Mouse (Mus musculus): ENCODE results near the gene Chmp6. TPM values are rescaled to one million over a fixed set of nuclear protein-coding genes. Genes with fewer than 3 reads are reported as not detected.

The Chmp6 gene
- polyA plus RNA-seq, 1 experiment from 2014 or later, result 70.1 TPM

- ATAC-seq (replicated peaks; ENCODE audit: low FRiP score), result no peak
- H3K27me3 ChIP-seq (replicated peaks; ENCODE audit: control insufficient read depth, insufficient read depth, low read length), result no peaks in the 10 kb centered on the region
- H3K27ac ChIP-seq (ENCODE audit: low read depth, low read length), result no peak overlapping the region; the same call in 1 of the 2 replicates
Measured at GRCm38 (mm10) chr11:119925176-119925575, 11.9 kb downstream of the Chmp6 start.

DNA sequence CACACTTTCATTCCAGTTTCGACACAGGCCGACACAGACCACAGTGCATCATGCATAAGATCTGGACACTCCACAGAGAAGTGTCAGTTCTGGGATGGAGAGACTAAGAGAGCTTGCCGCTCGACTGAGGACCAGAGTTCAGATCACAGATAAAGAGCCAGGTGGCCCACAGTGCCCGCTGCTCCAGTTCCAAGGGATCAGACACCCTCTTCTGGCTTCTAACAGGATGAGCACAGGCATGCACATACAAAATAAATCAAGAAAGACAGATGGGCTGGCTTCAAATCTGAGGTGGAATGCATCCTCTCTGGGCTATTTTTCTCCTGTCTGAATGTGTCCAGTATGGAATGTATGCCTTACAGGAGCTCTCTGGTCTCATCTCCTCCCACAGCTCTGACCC is 13.5 kb downstream of the Chmp6 start:
- Histone ChIP-seq H3K4me1 (replicated peaks; ENCODE audit: control insufficient read depth, insufficient read depth, low read length) (no peaks in the 10 kb centered on the region), H3K27me3 (replicated peaks; ENCODE audit: control insufficient read depth, insufficient read depth, low read length) (no peaks in the 10 kb centered on the region), H3K4me3 (ENCODE audit: low read depth, low read length) (no peak overlapping the region), H3K27ac (ENCODE audit: low read depth, low read length) (no peak overlapping the region), H3K36me3 (ENCODE audit: control insufficient read depth, insufficient read depth, low read length) (no peaks in the 10 kb centered on the region), H3K9ac (ENCODE audit: low read depth, low read length) (no peak overlapping the region), H3K4me2 (no peak overlapping the region), H3K9me3 (ENCODE audit: control insufficient read depth, low read length) (no peaks in the 10 kb centered on the region)
- WGBS, result 67% methylated on average over 5 of the region's 5 CpGs
- no peak for DNase-seq (ENCODE audit: low spot score)
- ATAC-seq (replicated peaks; ENCODE audit: low FRiP score), result no peak

More at GRCm38 (mm10) chr11:119925176-119925575, 11.9 kb downstream of the Chmp6 start:
- H3K4me3 ChIP-seq (ENCODE audit: low read depth, low read length), result no peak overlapping the region
- no peaks in the 10 kb centered on the region; the same call in 1 of the 2 replicates for H3K36me3 ChIP-seq (ENCODE audit: control insufficient read depth, insufficient read depth, low read length)
- WGBS, result 49% methylated on average over 5 of the region's 5 CpGs
- H3K9me3 ChIP-seq (ENCODE audit: control insufficient read depth, low read length), result no peaks in the 10 kb centered on the region
- no peak overlapping the region for H3K9ac ChIP-seq (ENCODE audit: low read depth, low read length)
- DNase-seq (ENCODE audit: low spot score), result no peak
- H3K4me2 ChIP-seq, result no peak overlapping the region
- no peaks in the 10 kb centered on the region for H3K4me1 ChIP-seq (replicated peaks; ENCODE audit: control insufficient read depth, insufficient read depth, low read length)

GRCm38 (mm10) chr11:119928023-119928681 is 14.9 kb downstream of the Chmp6 start:
- WGBS, result 30% methylated on average over 16 of the region's 16 CpGs
- peak; percentile 50 for DNase-seq (ENCODE audit: low spot score)
- peak overlapping the region; percentile 22 for H3K4me3 ChIP-seq (ENCODE audit: low read depth, low read length)
- no peaks in the 10 kb centered on the region for H3K4me1 ChIP-seq (replicated peaks; ENCODE audit: control insufficient read depth, insufficient read depth, low read length)
- H3K9ac ChIP-seq (ENCODE audit: low read depth, low read length), result peak overlapping the region; percentile 10; the same call in 1 of the 2 replicates
- no peak for ATAC-seq (replicated peaks; ENCODE audit: low FRiP score)
- no peaks in the 10 kb centered on the region for H3K36me3 ChIP-seq (ENCODE audit: control insufficient read depth, insufficient read depth, low read length)
- no peak overlapping the region for H3K27ac ChIP-seq (ENCODE audit: low read depth, low read length)
- H3K4me2 ChIP-seq, result peak overlapping the region; percentile 48
- H3K9me3 ChIP-seq (ENCODE audit: control insufficient read depth, low read length), result no peaks in the 10 kb centered on the region
- H3K27me3 ChIP-seq (replicated peaks; ENCODE audit: control insufficient read depth, insufficient read depth, low read length), result no peaks in the 10 kb centered on the region

DNA sequence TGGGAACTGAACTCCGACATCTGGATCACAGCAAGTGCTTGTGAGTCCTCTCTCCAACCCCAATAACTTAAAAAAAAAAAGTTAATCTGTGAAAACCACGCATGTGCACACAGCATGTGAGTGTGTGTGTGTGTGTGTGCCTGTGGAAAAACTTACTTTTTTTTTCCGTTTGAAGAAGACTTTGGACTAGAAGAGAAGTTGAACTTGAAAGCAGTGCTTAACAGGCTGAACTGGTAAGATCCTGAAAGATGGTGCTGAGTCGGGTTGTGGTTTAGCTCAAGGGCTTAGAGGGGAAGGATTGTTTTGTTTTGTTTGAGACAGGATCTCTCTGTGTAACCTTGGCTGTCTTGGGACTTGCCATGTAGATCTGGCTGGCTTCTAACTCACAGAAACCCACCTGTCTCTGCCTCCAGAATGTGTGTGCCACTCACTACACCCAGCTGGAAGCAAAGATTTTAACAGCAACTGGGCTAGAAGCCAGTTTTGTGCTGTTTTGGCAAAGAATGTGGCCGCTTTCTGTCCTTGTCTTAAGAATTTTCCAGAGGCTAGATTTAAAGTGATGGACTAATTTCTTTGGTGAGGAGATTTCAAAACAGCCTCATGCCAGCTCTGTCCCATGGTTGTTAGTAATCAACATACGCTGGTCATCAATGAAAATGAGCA is 16.5 kb downstream of the Chmp6 start:
- no peaks in the 10 kb centered on the region for H3K4me1 ChIP-seq (replicated peaks; ENCODE audit: control insufficient read depth, insufficient read depth, low read length)
- no peak overlapping the region for H3K4me2 ChIP-seq
- DNase-seq (ENCODE audit: low spot score) (no peak), ATAC-seq (replicated peaks; ENCODE audit: low FRiP score) (no peak)
- no peaks in the 10 kb centered on the region for H3K36me3 ChIP-seq (ENCODE audit: control insufficient read depth, insufficient read depth, low read length)
- H3K9ac ChIP-seq (ENCODE audit: low read depth, low read length), result no peak overlapping the region
- no peaks in the 10 kb centered on the region for H3K27me3 ChIP-seq (replicated peaks; ENCODE audit: control insufficient read depth, insufficient read depth, low read length)
- H3K9me3 ChIP-seq (ENCODE audit: control insufficient read depth, low read length), result no peaks in the 10 kb centered on the region
- 74% methylated on average over 6 of the region's 6 CpGs for WGBS
- H3K4me3 ChIP-seq (ENCODE audit: low read depth, low read length), result no peak overlapping the region
- H3K27ac ChIP-seq (ENCODE audit: low read depth, low read length), result no peak overlapping the region

DNA sequence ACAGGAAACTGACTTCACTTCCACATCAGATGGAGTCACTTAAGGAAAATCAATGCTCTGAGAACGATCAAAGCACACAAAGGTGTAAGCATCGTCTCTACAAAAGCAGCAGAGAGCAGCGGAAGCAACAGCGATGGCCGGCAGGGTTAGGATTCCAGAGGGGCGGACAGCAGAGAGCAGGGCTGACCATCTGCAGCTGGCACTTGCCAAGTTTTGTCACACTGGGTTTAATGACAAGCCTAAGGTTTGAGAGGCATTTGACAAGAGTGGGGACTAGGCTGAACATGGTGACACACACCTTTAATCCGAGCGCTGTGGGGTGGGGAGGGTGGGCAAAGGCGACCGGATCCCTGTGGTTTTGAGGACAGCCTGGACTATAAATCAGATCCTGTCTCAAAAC is 18.6 kb downstream of the Chmp6 start:
- 69% methylated on average over 10 of the region's 10 CpGs for WGBS
- Histone ChIP-seq H3K27ac (ENCODE audit: low read depth, low read length) (no peak overlapping the region), H3K36me3 (ENCODE audit: control insufficient read depth, insufficient read depth, low read length) (no peaks in the 10 kb centered on the region), H3K9me3 (ENCODE audit: control insufficient read depth, low read length) (no peaks in the 10 kb centered on the region), H3K27me3 (replicated peaks; ENCODE audit: control insufficient read depth, insufficient read depth, low read length) (no peaks in the 10 kb centered on the region; the same call in 1 of the 2 replicates), H3K4me2 (no peak overlapping the region), H3K9ac (ENCODE audit: low read depth, low read length) (no peak overlapping the region), H3K4me1 (replicated peaks; ENCODE audit: control insufficient read depth, insufficient read depth, low read length) (peaks cover 5% of the 10 kb centered on the region), H3K4me3 (ENCODE audit: low read depth, low read length) (no peak overlapping the region)
- no peak for DNase-seq (ENCODE audit: low spot score)
- no peak for ATAC-seq (replicated peaks; ENCODE audit: low FRiP score)

GRCm38 (mm10) chr11:119933142-119933541 is 19.9 kb downstream of the Chmp6 start:
- 58% methylated on average over 4 of the region's 4 CpGs for WGBS
- ATAC-seq (replicated peaks; ENCODE audit: low FRiP score), result no peak
- H3K36me3 ChIP-seq (ENCODE audit: control insufficient read depth, insufficient read depth, low read length), result no peaks in the 10 kb centered on the region

DNA sequence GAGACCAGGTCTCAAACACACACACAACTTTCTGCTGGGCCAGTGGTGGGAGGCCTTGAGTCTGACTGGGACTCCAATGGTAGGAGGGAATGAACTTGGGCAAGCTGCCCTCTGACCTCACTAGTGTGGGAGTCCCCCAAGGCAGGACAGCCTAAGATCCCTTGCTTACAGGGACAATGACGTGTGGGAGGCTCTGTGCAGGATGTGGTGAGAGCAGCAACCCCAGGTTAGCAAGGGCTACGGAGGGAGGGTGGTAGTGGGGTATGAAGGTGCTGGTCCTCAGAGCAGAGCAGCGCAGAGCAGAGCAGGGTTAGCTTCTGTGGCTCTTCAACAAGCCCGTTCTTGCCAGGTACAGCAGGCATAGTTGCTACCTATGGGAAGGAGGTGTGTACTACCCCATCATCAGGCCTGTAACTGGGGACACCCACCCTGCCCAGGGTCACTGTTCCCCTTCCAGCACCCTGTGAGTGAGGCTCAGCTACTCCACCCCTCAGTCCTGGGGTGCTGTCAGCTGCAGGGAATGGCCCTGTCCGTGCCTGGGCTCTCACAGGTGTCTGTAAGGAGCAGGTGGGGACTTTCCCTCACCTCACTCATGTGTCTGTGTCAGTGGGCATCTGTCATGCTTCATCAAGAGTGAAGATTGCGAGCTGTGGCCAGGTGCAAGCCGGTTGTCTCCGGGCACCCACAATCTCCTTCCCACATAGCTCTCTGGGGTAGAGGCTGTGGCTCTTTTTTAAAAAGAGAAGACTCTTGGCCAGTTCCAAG is 20.8 kb downstream of the Chmp6 start:
- H3K4me1 ChIP-seq (replicated peaks; ENCODE audit: control insufficient read depth, insufficient read depth, low read length), result peaks cover 23% of the 10 kb centered on the region
- no peaks in the 10 kb centered on the region for H3K9me3 ChIP-seq (ENCODE audit: control insufficient read depth, low read length)
- no peak for DNase-seq (ENCODE audit: low spot score)
- 80% methylated on average over 8 of the region's 8 CpGs for WGBS
- no peak overlapping the region for H3K4me2 ChIP-seq
- H3K9ac ChIP-seq (ENCODE audit: low read depth, low read length), result no peak overlapping the region
- no peak overlapping the region for H3K27ac ChIP-seq (ENCODE audit: low read depth, low read length)
- ATAC-seq (replicated peaks; ENCODE audit: low FRiP score), result no peak
- H3K36me3 ChIP-seq (ENCODE audit: control insufficient read depth, insufficient read depth, low read length), result no peaks in the 10 kb centered on the region
- no peak overlapping the region for H3K4me3 ChIP-seq (ENCODE audit: low read depth, low read length)
- peaks cover 4% of the 10 kb centered on the region; the same call in 1 of the 2 replicates for H3K27me3 ChIP-seq (replicated peaks; ENCODE audit: control insufficient read depth, insufficient read depth, low read length)

More at GRCm38 (mm10) chr11:119933142-119933541, 19.9 kb downstream of the Chmp6 start:
- H3K27ac ChIP-seq (ENCODE audit: low read depth, low read length), result no peak overlapping the region
- DNase-seq (ENCODE audit: low spot score), result no peak
- H3K27me3 ChIP-seq (replicated peaks; ENCODE audit: control insufficient read depth, insufficient read depth, low read length), result no peaks in the 10 kb centered on the region; the same call in 1 of the 2 replicates
- no peak overlapping the region for H3K4me2 ChIP-seq
- H3K9ac ChIP-seq (ENCODE audit: low read depth, low read length), result no peak overlapping the region
- peaks cover 18% of the 10 kb centered on the region for H3K4me1 ChIP-seq (replicated peaks; ENCODE audit: control insufficient read depth, insufficient read depth, low read length)
- no peaks in the 10 kb centered on the region for H3K9me3 ChIP-seq (ENCODE audit: control insufficient read depth, low read length)
- H3K4me3 ChIP-seq (ENCODE audit: low read depth, low read length), result no peak overlapping the region

GRCm38 (mm10) chr11:119934773-119935172 is 21.5 kb downstream of the Chmp6 start:
- Histone ChIP-seq H3K27me3 (replicated peaks; ENCODE audit: control insufficient read depth, insufficient read depth, low read length) (peaks cover 4% of the 10 kb centered on the region; the same call in 1 of the 2 replicates), H3K4me2 (no peak overlapping the region), H3K36me3 (ENCODE audit: control insufficient read depth, insufficient read depth, low read length) (no peaks in the 10 kb centered on the region), H3K27ac (ENCODE audit: low read depth, low read length) (no peak overlapping the region), H3K4me1 (replicated peaks; ENCODE audit: control insufficient read depth, insufficient read depth, low read length) (peaks cover 28% of the 10 kb centered on the region), H3K9me3 (ENCODE audit: control insufficient read depth, low read length) (no peaks in the 10 kb centered on the region), H3K9ac (ENCODE audit: low read depth, low read length) (no peak overlapping the region), H3K4me3 (ENCODE audit: low read depth, low read length) (no peak overlapping the region)
- 64% methylated on average over 8 of the region's 8 CpGs for WGBS
- ATAC-seq (replicated peaks; ENCODE audit: low FRiP score) (no peak), DNase-seq (ENCODE audit: low spot score) (no peak)
